Mouse (Mus musculus): ENCODE measurements around the gene Car5a. TPM values are rescaled to one million over a fixed set of nuclear protein-coding genes. Genes with fewer than 3 reads are reported as not detected.

Car5a gene
- total RNA-seq, 2 experiments from 2014 or later: 0.29 TPM; not detected in 1

DNA sequence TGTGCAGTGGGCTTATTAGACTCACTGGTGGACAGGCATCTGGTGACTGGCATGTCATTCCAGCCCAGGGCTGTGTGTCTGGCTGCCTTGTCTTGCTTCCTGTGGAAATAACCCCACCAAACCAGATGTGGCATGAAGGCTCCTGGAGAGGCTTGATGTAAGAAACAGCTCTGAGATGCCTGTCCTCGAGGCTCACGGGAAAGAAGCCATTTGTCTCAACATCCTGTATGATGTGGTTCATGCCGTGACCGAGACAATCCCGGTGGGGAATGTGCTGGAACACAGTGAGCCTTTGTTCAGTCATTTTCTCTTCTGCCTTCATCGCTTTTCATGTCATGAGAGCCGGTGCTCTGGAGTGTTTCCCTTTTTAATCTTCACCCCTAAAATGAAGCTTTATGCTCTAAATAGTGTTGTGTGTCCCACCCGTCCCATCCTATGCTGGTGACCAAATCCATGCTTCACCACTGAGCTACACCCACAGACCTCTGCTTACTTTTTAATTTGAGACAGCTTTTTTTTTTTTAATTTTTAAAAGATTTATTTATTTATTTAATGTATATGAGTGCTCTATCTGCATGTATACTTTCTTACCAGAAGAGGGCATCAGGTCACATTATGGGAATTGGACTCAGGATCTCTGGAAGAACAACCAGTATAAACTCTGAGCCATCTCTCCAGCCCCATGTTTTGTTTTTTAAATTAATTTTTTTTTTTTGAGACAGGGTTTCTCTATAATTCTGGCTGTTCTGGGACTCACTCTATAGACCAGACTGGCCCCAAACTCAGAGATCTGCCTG is 20.2 kb upstream of the Car5a start:
- DNase-seq (ENCODE audit: low spot score in 2 of 2): no peak
- intact Hi-C loops (cut with DNase I): no loop called here

DNA sequence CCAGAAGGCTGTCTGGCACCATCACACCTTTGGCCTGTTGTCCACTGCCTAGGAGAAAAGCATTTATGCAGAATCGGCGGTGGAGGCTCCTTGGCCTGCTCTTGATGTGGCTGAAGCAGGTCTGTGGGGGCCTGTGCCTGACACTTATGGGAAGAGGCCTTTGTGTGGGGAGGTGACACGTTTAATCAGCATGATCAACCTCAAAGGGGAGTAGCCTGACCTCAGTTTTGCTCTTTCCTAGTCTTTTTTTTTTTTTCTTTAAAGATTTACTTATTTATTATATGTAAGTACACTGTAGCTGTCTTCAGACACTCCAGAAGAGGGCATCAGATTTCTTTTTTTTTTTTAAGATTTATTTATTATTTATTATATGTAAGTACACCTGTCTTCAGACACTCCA is 18.2 kb upstream of the Car5a start:
- no peak for DNase-seq (ENCODE audit: low spot score in 2 of 2)
- intact Hi-C loops (cut with DNase I): no loop called here

DNA sequence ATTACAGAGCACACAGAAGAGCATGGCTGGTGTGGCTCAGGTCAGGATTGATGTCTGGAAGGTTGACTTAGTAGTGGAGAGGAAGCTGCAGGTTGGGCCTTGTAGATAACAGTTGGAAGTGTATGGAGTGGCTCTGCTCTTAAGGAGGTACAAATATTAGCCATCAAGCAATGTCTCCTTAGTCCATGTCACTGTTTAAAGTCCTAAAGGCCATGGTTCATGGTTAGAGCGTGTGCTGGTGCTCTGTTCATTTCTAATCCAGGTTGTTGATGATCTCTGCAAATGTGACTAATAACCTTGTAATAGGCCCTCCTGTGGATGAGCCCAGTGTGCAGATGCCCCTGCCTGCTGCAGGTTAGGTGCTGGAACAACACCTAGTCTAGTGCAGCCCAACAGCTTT is 13.7 kb upstream of the Car5a start:
- intact Hi-C loops (cut with DNase I): no loop called here

DNA sequence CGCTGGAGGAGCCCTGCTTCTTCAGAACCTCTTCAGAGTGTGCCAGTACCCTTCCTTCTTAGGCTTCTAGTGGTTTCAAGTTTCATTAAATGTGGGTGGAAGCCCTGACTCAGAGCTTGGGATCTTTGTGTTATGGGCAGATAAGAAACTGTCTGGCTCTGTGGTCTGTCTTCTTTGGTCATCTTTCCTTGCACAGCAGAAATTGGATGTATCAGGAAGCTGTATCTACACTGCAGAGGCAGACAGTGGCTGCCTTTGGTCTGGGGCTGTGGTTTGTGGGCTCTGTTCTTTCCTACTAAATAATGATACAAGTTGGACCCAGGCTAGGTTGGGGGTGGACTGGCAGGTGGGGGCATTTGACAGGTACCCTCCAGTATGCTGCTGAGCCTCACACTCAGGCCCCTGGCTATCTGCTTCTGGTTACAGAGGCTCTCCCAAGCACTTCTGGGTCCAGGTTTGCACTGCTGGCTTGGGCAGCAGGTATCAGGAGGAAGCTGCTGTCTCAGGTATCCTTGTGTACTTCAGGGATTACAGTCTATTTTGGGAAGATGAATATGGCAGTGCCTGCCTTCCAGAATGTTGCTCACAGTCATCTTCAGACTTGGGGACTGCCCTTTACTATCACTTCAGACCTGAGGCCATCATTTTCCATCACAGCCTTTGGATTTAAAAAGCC is 11.3 kb upstream of the Car5a start:
- no peak for DNase-seq (ENCODE audit: low spot score in 2 of 2)
- intact Hi-C loops (cut with DNase I): no loop called here

More for the DNA sequence above, 13.7 kb upstream of the Car5a start:
- no peak for DNase-seq (ENCODE audit: low spot score in 2 of 2)

DNA sequence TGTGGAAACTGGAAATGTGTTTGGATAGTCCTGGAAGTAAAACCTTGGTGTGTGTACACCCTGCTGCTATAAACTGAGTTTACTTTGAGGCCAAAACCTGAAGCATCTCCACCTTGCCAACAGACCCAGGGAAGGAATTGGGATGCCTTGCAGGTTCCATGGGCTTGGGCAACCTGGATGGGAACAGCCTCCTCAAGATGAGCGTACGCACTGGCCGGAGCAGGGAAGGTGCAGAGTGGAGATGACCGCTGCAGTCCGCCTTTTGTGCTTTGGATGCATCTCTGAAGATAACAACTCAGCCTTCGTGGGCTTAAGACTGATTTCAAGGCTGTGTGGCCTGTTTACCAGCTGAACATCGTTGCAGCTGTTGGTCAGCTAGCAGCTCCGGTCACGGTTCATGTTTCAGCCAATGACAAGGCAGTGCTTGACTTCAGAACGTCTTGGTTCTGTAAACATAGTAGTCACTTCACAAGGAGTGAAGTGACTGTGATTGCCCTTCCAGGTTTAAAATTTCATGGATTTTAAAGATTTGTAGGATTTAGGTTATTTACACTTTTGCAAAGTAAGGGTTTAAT is 10.4 kb upstream of the Car5a start:
- intact Hi-C loops (cut with DNase I): no loop called here
- DNase-seq (ENCODE audit: low spot score in 2 of 2): no peak

DNA sequence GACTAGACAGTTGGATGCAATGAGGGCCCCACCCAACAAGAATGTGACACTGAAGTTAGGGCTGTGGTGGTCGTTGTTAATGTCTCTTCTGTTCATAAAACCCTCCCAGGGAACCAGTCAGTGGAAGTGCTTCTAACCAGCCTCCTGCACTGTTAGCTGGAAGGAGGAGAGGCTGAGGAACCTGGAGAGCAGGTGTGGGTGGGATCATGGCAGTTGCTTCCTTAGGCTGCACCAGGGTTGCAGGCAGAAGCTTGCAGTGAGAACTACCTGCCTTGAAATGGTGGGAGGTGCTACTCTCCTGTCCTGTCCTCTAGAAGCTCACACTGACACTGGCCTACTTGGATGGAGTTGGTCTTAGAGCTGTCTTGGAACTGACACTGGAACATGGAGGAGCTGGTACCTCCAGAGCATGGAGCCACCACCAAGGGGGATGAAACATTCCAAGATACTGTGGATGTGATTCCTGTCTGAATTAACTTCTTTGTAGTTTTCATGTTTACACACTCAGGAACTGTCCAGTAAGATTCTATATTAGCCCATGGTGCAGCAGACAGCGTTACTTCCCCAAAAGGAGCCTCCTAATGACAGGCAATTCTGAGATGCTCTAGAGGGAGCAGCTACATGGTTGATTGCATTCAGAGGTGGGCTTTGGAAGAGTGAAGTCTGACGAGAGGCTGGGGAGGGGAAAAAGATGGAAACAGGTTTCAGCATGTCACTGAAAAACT is 9.3 kb upstream of the Car5a start:
- no peak for DNase-seq (ENCODE audit: low spot score in 2 of 2)
- intact Hi-C loops (cut with DNase I): no loop called here

DNA sequence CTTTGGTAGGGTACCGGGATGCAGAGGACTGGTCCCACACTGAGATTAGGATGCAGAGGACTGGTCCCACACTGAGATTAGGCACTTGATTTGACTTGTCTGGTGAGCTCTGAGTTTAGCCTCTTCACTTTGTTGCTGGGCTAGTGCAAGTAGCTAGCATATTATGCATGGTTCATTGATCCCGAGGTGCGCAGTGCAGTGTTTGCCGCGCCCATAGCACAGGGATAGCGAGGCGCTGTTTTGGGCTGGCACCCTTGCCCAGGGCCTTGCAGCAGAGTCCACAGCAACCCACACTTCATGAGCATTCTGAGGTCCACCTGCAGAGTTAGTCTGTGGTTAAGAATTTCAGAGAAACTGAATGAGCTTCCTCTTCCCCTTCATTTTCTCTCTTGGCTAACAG is 8.1 kb upstream of the Car5a start:
- intact Hi-C loops (cut with DNase I): no loop called here
- no peak for DNase-seq (ENCODE audit: low spot score in 2 of 2)

DNA sequence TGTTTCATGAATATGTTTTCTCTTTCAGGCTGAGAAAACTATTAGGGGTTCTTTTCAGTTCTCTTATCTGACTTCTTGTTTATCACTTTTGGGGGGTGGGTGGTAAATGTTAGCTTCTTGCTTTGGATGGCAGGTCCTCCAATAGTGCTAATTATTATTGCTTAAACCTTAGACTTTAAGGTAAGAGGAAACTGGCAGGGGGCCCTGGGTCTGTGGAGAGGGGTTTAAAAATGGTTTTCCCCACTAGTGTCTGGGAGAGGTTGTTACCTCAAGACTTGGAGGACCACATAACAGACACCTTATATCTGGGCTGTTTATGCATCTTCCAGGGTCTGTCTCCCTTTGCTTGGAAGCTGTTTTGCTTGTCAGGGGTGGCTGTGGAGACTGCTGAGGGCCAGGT is 7.4 kb upstream of the Car5a start:
- no peak for DNase-seq (ENCODE audit: low spot score in 2 of 2)
- intact Hi-C loops (cut with DNase I): no loop called here

DNA sequence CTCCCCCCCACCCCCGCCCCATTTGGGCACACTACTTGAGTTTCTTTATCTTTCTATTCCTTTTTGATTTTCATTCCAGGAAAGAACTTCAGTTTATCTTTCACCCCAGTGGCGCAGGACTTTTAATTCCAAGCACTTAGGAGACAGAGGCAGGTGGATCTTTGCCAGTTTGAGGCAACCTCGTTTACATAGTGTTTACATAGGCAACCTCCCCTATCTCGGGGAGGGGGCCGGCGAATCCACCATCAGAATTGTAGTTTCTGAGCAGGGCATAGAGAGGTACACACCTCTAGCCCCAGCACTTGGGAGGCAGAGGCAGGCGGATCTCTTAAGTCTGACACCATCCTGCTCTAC is 6.9 kb upstream of the Car5a start:
- intact Hi-C loops (cut with DNase I): no loop called here
- no peak for DNase-seq (ENCODE audit: low spot score in 2 of 2)

DNA sequence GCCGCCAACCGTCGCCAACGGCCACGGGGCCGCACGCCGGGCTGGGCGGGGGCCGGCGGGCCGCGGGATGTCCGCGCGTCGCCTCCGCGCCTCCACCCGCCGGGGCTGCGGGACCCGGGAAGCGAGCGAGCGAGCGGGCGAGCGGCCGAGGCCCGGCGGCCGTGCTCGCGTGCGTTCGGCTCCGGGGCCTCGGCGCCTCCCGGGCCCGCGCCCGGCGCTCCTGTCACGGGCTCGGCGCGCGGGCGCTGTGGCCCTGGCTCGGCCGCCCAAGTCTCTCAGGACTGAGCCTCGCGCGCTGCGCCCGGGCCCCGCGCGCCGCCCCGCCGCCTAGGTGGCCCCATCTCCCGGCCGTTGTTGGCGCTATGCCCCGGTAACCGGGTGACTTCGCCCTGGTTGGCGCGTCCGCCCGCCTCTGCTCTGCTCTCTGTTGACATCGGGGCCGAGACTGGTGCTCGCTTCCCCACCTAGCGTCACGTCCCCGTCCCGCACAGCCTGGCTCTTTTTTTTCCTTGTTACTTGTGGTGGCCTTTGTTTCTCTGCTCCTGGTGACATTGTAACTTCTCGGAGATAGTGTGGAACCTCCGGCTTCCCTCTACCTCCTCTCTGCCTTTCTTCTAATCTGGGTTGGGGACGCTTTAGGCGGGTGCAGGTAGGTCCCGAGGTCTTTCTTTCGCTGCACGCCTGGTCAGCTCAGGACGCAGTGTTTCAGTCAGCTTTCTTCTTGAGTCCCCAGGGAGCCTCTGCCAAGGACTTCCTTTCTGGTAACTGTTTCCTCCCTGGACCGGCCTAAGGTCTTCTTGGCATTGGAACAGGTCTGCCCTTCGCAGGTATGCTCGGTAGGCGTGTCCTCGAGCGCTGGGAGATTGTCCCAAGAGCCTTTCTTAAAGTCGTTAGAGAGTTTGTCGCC is 6.3 kb upstream of the Car5a start:
- intact Hi-C loops (cut with DNase I): no loop called here
- peak; percentile 57 to 58 for DNase-seq (ENCODE audit: low spot score in 2 of 2)

DNA sequence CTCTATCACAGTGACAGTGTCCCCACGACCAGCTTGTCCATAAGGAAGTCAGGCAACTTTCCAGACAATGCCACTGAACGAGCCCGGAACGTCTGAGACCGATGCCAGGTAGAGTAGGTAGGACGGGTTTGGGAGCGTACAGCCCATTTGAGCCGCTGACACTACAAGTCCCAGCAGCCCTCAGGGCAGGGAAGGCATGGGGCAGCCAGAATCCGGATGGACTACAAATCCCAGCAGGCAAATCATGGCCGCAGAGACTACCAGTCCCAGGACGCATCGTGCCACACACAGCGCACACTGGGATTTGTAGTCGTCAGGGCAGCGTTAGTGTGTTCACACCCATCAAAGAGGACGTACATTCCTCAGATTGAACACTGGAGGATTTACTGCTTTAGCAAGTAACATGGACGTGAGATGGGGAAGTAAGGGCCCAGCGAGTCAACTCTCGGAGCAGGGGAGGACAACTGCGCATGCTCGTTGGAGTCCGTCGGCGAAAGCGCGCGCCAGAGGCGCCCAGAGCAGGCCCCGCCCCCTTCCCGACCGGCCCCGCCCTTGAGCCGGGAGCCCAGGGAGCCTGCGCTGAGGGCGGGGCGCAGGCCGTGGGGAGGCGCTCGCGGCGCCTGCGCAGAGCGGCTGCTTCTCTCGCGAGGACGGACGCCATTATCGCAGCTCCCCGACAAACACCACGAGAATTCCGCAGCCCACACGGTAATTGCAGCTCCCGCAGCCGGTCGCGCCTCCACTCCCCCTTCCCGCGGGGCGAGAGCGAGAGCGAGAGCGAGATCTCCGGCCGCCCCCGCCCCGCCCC is 5.4 kb upstream of the Car5a start:
- DNase-seq (ENCODE audit: low spot score in 2 of 2): peak; percentile 98 to 99
- intact Hi-C loops (cut with DNase I): no loop called here

DNA sequence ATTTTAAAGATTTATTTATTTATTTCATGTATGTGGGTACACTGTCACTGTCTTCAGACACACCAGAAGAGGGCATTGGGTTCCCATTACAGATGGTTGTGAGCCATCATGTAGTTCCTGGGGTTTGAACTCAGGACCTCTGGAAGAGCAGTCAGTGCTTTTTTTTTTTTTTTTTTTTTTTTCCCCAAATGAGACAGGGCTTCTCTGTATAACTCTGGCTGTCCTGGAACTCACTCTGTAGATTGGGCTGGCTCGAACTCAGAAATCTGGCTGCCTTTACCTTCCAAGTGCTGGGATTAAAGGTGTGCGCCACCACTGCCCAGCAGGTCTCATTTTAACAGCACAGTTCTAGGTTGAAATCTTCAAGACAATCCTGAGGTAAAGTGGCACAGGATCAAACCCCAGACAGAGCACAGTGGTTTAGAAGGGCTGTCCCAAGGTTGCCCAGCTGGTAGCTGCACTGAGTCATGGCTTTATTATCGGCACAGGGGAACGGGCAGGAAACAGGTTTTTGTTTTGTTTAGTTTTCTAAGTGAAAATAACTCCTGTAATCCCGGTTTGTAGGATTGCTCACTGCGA is 4.6 kb upstream of the Car5a start, which contains the start of gene Banp:
Banp (plus strand) TSS at position 529 of the 579 bp plus-strand sequence.
- intact Hi-C loops (cut with DNase I): no loop called here
- DNase-seq (ENCODE audit: low spot score in 2 of 2): no peak

DNA sequence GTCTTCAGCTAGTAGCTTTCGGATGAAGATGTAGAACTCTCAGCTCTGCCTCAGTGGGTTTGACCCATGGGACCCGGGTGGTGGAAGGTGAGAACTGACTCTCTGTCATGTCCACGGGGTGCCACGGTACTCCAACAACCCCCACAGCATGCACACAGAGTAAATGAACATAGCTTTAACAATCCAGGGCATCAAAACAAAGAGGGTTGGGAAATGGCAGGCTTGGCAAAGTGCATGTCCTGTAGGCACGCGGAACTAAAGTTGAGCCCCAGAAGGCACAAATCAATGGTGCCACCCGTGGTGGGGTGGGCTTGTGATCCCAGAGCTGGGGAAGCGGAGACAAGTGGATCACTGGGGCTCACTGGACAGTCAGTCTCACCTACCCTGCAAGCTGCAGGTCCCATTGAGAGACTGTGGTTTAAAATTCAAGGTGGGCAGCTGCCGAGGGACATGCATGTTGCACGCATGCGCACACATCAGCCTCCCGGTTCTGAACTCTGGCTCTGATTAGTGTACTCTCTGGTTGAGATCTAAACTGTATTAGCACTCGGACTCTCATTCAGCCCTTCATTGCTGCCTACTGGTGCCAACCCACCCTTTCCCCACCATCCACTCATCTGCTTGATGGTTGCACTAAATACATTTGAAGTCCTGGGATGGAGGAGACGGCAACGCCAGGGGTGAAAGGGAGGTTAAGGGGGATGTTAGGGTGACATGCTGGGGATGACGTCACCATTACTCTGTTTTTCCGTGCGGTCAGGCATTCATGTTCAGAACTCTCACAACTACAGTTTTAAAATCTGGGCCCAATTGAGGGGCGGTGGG is 3.8 kb upstream of the Car5a start:
- no peak for DNase-seq (ENCODE audit: low spot score in 2 of 2)
- intact Hi-C loops (cut with DNase I): no loop called here

DNA sequence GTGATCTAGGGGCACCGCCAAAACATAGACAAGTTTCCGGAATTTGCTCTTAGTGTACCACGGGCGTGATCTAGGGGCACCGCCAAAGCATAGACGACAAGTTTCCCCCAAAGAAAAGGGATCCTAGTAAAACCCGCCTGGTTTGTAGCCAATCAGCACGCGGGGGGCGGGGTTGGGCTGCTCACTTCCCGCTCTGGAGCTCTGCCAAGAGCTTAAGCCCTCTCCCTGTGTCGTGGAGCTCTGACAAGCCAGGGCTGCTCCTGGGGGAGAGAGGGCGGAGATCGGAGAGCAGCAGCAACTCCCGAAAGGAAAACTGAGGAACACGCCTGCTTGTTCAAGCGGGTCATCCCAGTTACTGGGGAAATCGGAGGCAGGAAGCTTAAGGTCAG is 3.0 kb upstream of the Car5a start:
- peak; percentile 84 to 90 for DNase-seq (ENCODE audit: low spot score in 2 of 2)
- intact Hi-C loops (cut with DNase I): no loop called here

DNA sequence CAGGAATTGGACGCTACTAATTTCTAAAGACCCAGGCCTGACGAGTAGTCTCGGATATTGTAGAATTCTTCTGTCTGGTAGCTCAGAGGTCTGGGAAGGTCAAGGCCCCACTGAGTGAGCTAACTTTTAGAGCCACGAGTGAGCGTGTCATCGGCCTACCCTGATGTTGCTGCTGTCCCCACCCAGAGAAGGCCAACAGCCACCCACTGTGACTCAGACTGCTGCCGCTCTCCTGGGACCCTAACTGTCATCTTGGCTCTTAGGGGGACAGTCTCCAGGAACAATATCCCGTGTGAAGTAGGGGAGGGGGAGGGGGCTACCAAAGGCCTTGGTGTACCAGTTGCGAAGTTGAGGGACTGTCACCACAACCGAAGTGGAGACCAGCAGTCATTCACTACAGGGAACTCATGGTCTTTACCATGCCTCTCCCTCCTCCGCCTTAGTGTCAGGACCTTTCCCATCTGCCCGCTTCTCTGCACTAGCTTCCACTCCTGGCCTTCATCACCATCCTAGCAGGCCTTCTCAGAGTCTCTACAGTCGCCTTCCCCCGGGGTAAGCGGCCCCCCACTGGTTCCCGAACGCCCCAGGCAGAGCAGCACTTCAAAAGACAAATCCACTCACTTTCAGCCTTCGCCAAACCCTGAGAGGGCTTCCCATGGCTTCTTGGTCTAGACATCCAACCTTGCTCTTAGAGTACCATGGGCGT is 2.5 kb upstream of the Car5a start:
- intact Hi-C loops (cut with DNase I): no loop called here
- no peak for DNase-seq (ENCODE audit: low spot score in 2 of 2)

DNA sequence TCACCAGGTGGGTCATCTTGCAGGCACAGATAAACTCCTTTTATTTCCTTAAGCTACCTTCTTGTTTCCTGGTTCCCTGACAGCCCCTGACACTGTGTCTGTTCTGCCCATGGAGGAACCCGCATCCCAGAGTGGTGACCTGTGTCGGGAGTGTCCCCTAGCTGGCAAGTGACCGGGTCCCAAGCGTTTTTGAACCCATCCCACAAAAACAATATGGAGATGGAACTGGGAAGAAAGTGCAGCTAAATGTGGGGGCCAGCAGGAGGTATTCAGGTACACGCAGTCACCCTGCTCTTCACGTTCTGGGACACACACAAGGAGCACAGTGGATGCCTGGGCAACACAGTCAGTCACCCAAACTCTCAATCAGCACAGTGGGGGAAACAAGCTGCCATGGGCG is 1.6 kb upstream of the Car5a start:
- intact Hi-C loops (cut with DNase I): no loop called here
- DNase-seq (ENCODE audit: low spot score in 2 of 2): no peak

DNA sequence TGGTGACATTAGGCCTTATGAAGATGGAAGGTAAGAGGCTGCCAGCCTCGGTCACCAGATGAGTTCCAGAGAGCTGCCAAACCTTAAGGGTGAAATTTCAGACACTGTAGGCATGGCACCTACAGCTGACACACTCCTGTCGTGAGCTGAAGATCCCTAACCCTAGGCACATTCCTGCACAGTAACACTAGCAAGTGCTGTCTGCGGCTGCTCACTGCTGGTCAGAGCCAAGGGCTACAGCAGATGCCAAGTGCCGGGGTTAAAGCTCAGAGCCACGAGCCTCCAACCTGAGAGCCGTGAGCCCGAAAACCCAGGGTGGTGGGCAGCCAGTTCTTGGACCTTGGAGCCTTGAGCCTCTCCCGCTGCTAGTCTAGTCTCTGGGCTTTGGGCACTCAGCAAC is 988 bp downstream of the Car5a start:
- no peak for DNase-seq (ENCODE audit: low spot score in 2 of 2)
- intact Hi-C loops (cut with DNase I): no loop called here
